Mouse (Mus musculus) spleen, adult 2 months (tissue): ENCODE measurements around the gene Nlgn2. TPM values are rescaled to one million over a fixed set of nuclear protein-coding genes. Genes with fewer than 3 reads are reported as not detected.

Experiments
- DNase-seq, 2 experiments: peaks; one replicate each; pipeline versions ENCODE4 v3.0.0 to v3.0.0-alpha.2; 2012 to 2021; ENCODE audit warnings: low spot score in 2 of 2, low read depth in 1 of 2
- H3K27ac ChIP-seq: fragments of 200-500 bp; 2 replicates; pipeline ENCODE4 v1.5.1; 2012; ENCODE audit warnings: low read length, inconsistent platforms; ENCODE audit not compliant: insufficient read depth
- H3K27me3 ChIP-seq: fragments of 200-500 bp; 2 replicates; pipeline ENCODE4 v1.6.1; 2012; ENCODE audit warnings: mild to moderate bottlenecking, moderate library complexity, low read length, inconsistent platforms; ENCODE audit not compliant: control insufficient read depth, insufficient read depth
- H3K36me3 ChIP-seq: fragments of 200-500 bp; 2 replicates; pipeline ENCODE4 v1.6.1; 2012; ENCODE audit warnings: mild to moderate bottlenecking, low read length, inconsistent platforms; ENCODE audit not compliant: control insufficient read depth, insufficient read depth
- H3K4me1 ChIP-seq: fragments of 200-500 bp; 2 replicates; pipeline ENCODE4 v1.6.1; 2011; ENCODE audit warnings: inconsistent platforms; ENCODE audit not compliant: control insufficient read depth, insufficient read depth, insufficient read length
- H3K4me3 ChIP-seq: fragments of 200-500 bp; 2 replicates; pipeline ENCODE4 v1.5.1; 2011; ENCODE audit warnings: mild to moderate bottlenecking, inconsistent platforms; ENCODE audit not compliant: insufficient read depth, insufficient read length; ENCODE audit errors: extremely low read depth
- CTCF ChIP-seq: fragments of 200-500 bp; IDR thresholded peaks from 2 replicates; pipeline ENCODE4 v1.5.1; 2011; ENCODE audit warnings: mild to moderate bottlenecking, inconsistent platforms; ENCODE audit not compliant: insufficient read depth, insufficient read length, insufficient replicate concordance; ENCODE audit errors: extremely low read depth
- POLR2A ChIP-seq: fragments of 200-500 bp; IDR thresholded peaks from 2 replicates; pipeline ENCODE4 v1.6.1; 2011; ENCODE audit warnings: low read depth, low read length, inconsistent platforms
- WGBS: fragments of 180-500 bp; shearing (Covaris S2); methylation state at CpG from one replicate; pipeline ENCODE4 v1.1.7; 2018; 5-methylcytosine and 5-hydroxymethylcytosine counted together
- polyA plus RNA-seq: library from polyadenylated mRNA; depleted of rRNA; stranded (reverse); fragments of >200 nt; gene quantifications from 2 replicates; pipeline ENCODE4 v1.2.3, GENCODE M21; 2012

Gene Nlgn2
- polyA plus RNA-seq, 1 experiment: 9.1 TPM

DNA sequence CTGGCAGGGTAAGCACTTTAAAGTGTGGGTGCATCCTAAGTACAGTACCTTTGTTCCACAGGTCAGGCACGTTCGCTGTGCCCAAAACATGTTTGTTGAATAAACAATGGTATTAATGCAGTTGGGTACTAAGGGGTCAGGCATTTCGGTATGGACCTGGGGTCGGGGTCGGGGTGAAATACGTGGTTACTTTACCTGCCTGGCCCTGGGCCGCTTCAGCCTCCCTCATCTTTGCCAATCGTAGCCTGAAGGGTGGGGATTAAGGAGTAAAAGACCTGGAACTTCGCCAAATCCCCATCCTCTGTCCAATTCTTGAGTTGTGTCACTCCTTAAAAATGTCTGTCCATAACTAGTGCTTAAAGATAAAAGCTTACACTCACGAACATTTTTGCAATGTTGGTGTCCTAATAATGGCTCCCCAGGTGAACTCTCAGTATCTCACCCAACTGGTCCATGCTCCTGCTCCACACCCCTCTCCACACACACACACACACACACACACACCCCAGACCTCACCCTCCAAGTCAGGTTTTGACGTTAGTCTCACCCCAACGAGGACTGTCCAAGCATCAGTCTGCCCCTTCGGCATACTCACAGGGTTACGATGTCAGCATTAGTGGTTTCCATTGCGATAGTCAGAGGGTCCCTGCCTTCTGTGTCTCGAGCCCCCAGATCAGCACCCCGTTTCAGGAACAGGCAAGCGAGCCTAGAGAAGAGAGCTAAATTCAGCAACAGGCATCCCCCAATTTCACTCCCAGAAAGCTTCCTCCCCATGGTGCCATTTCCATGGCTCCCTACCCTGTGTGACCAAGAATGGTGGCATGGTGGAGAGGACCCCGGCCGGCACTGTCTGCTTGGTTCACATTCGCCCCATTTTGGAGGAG, 44.4 kb upstream of the Nlgn2 start:
- 86% methylated on average over 21 of the region's 21 CpGs for WGBS
- TF ChIP-seq CTCF: no peak
- no peak for TF ChIP-seq POLR2A
- Histone ChIP-seq H3K4me1 (peaks cover 5% of the 10 kb centered on the region; the same call in 1 of the 2 replicates), H3K4me3 (peak overlapping the region; percentile 70; the same call in 1 of the 2 replicates), H3K36me3 (peaks cover 26% of the 10 kb centered on the region), H3K27ac (peak overlapping the region; percentile 93), H3K27me3 (no peaks in the 10 kb centered on the region)
- DNase-seq: no peak

DNA sequence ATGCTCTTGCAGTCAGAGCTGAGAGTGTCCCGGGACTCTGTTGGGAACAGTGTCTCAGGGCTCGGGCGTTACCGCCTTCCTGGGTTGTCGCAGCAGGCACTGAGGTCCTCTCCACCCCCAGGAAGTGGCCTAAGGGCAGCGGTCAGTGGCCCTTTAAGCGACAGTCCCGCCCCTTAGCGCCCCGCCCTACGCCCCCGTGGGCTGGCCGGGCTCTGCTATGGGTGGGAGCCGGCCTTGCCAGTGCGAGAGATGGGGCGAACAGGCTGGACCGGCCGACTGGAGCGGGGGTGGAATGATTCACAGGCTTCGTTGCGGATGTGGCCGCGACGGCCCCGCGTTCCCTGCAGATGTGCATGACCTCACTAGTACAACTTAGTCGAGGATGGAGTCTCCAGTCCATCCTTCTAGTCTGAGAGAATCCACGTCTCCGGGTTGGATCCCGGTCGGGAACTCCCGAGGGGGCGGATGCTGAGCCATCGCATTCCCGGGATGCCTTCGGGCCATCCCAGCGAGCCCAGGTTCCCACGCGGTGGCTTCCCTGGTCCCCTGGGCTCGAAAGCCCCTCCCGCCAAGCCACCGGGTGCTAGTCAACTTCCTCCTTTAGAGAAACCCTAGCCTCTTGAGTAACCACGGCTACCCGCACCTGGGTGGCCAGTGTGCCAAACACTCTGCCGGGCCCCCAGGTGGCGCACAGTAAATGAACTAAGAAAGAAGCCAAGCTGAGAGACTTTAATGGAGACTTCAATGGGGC, 43.4 kb upstream of the Nlgn2 start, which contains the start of gene Kctd11:
Kctd11 (minus strand) TSS at position 554 of the 751 bp plus-strand sequence.
- no peak; the same call in 1 of the 2 replicates for TF ChIP-seq POLR2A
- TF ChIP-seq CTCF: peak; percentile 60; the same call in 1 of the 2 replicates
- Histone ChIP-seq H3K27ac (peak within 1 kb of the TSS; percentile 93), H3K36me3 (peaks cover 24% of the 10 kb centered on the region), H3K4me3 (peak within 1 kb of the TSS; percentile 70), H3K4me1 (peaks cover 5% of the 10 kb centered on the region; the same call in 1 of the 2 replicates), H3K27me3 (no peaks in the 10 kb centered on the region)
- under 1% methylated on average over 46 of the region's 46 CpGs for WGBS
- peak; percentile 76 to 86 for DNase-seq

DNA sequence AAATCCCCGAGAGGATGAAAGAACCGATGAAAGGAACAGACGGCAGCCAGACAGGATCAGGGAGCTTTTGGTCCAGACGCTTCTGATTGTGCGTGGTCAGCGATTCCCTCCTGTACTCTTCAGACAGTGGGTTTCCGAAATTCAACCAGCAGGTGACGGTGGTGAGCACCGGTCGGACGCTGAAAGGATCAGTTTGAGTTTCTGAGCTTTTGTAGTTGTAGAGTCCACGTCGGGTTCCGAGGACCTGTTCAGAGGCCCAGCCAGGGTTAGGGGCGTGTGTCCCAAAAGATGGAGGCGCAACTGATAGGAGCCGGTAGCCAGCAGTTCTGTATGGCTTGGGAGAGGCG, 42.9 kb upstream of the Nlgn2 start:
- peaks cover 5% of the 10 kb centered on the region; the same call in 1 of the 2 replicates for H3K4me1 ChIP-seq
- DNase-seq: peak; percentile 55 to 75

DNA sequence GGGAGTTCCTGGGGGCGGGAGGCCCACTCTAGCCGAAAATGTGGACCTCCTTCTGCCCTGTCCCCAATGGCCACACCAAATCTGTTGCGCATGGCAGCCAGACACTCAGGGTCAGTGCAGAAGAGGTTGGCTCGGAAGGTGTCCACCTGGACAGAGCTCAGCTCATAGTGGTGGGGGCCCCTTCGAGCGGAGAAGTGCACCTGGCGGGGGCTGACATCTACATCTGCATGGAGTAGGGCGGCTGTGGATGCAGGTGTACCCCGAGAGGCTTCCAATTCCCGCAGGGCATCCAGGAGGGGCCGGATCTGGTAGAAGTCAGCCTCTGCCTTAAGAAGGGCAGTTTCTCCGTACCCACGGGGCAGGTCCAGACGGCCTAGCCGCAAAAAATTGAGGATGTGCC, 42.1 kb upstream of the Nlgn2 start:
- no peak for TF ChIP-seq CTCF
- TF ChIP-seq POLR2A: no peak
- WGBS: 87% methylated on average over 15 of the region's 15 CpGs
- Histone ChIP-seq H3K27ac (no peak overlapping the region; the same call in 1 of the 2 replicates), H3K27me3 (no peaks in the 10 kb centered on the region), H3K4me3 (no peak overlapping the region; the same call in 1 of the 2 replicates), H3K36me3 (peaks cover 14% of the 10 kb centered on the region), H3K4me1 (peaks cover 5% of the 10 kb centered on the region; the same call in 1 of the 2 replicates)
- DNase-seq: no peak

More for the DNA sequence above, 42.9 kb upstream of the Nlgn2 start:
- H3K4me3 ChIP-seq: peak overlapping the region; percentile 70
- peak overlapping the region; percentile 93 for H3K27ac ChIP-seq
- H3K36me3 ChIP-seq: peaks cover 22% of the 10 kb centered on the region
- 2% methylated on average over 18 of the region's 18 CpGs for WGBS
- no peaks in the 10 kb centered on the region for H3K27me3 ChIP-seq
- TF ChIP-seq CTCF (peak; percentile 82; the same call in 1 of the 2 replicates), POLR2A (no peak)

DNA sequence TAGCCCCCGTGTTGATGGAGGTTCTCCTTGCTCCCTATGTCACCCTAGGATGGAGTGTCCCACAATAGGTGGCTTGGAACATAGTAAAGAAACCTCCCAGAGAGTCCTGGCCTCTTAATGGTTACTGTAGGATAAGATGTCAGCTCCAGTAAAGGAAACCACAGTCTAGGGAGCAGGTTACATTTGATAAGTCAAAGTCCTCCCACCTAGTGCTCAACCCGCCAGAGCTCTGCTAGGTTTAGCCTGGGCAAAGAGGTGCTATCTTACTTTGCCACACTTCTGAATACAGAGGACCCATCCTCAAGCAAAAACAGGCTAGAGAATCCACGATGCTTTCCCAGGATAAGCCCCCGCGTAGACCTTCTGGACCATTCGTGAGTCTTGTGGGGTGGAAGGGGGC, 41.4 kb upstream of the Nlgn2 start:
- no peak for DNase-seq
- Histone ChIP-seq H3K27ac (no peak overlapping the region), H3K4me1 (peaks cover 5% of the 10 kb centered on the region; the same call in 1 of the 2 replicates), H3K4me3 (no peak overlapping the region), H3K27me3 (no peaks in the 10 kb centered on the region), H3K36me3 (peaks cover 7% of the 10 kb centered on the region)
- WGBS: 79% methylated on average over 6 of the region's 6 CpGs
- TF ChIP-seq CTCF (no peak), POLR2A (no peak)

DNA sequence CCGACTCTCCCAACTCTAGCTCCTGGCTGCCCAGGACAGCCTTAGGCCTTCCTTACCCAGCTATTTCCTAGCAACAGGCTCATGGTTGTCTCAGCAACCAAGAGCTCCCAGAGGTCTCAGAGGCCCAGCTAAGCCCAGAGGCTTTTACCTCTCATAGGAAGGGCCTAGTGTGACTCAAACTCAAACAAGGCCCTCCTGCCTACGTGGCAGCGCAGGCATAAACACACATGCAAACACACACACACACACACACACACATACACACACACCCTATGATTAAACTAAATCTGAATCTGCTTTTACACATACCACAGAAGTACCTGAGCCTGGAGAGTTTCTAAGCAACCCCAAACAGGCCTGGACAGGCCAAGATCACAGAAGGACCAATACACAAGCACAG, 40.8 kb upstream of the Nlgn2 start:
- WGBS: 95% methylated on average over 3 of the region's 3 CpGs
- no peak overlapping the region for H3K27ac ChIP-seq
- peaks cover 5% of the 10 kb centered on the region; the same call in 1 of the 2 replicates for H3K4me1 ChIP-seq
- H3K36me3 ChIP-seq: peaks cover 2% of the 10 kb centered on the region
- DNase-seq: no peak
- H3K4me3 ChIP-seq: no peak overlapping the region
- TF ChIP-seq CTCF (no peak), POLR2A (no peak)
- H3K27me3 ChIP-seq: no peaks in the 10 kb centered on the region
